Mouse (Mus musculus) myocyte (in vitro differentiated cells): ENCODE results near the gene Grm1.

Source experiments
- E2F4 ChIP-seq: IDR thresholded peaks from one replicate; pipeline ENCODE4 v1.6.1; 2011; ENCODE audit warnings: mild to moderate bottlenecking, control low read depth, moderate library complexity; ENCODE audit not compliant: insufficient read depth
- TCF12 ChIP-seq: IDR thresholded peaks from one replicate; pipeline ENCODE4 v1.6.1; 2011; ENCODE audit warnings: mild to moderate bottlenecking, control low read depth; ENCODE audit not compliant: poor library complexity, insufficient read depth, severe bottlenecking

DNA sequence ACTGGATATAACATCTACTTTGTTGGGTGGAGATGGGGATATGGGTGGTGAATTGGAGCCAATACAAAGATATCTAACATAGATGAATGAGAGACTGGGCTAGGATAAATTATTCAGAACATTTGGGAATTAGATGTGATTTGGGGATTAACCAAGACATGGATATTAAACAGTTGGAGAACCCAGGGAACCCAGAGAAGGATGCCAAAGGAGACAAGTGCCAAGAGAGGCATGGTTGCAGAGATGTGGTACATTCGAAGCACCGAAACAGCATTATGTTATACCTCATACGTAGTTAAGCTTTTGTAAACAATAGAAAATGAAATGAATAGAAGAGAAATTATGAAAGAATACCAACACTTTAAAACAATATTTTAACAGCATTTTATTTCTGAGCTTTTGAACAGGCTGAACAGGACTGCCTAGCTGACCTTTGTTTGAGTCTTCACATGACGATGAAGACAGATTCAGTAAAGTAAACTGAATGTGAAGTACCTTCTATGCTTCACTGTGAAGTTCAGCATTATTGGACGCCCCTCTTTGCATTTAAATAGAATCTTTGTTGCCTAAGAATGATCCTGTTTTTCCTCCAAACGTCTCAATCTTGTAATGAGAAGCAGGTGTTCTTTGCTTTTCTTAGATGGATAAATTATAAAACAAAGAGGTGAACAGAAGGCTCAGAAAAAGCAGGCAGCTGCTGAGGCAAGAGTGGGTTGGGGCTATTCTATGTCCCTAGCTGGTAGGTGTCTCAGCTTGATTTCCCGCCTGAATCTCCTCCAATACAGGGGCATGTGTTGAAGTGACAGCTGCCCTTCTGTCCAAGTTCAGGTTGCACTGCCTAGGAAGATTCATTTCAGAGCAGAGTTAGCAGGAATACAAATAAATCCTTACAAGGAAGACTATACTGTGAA, 234.5 kb downstream of the Grm1 start:
- TF ChIP-seq TCF12 (no peak), E2F4 (no peak)
